Mouse (Mus musculus): ENCODE data around the gene Polr3b. TPM values are rescaled to one million over a fixed set of nuclear protein-coding genes. Genes with fewer than 3 reads are reported as not detected.

The Polr3b gene
- polyA plus RNA-seq, 1 experiment from 2014 or later, result 21.7 TPM

GRCm38 (mm10) chr10:84636656-84637055 lies 14.6 kb downstream of the Polr3b start:
- no peak overlapping the region for H3K4me3 ChIP-seq (ENCODE audit: low read length)
- no peak overlapping the region for H3K27ac ChIP-seq (ENCODE audit: low read depth, low read length)
- H3K4me2 ChIP-seq (replicated peaks; ENCODE audit: low read depth, low read length), result no peak overlapping the region
- 90% methylated on average over 10 of the region's 10 CpGs for WGBS
- no peak for ATAC-seq (ENCODE audit: low FRiP score, low TSS enrichment)
- peaks cover 71% of the 10 kb centered on the region for H3K36me3 ChIP-seq (ENCODE audit: control insufficient read depth, insufficient read depth, low read length)
- no peaks in the 10 kb centered on the region for H3K4me1 ChIP-seq (ENCODE audit: control insufficient read depth, insufficient read depth, low read length)
- H3K9ac ChIP-seq (ENCODE audit: low read depth, low read length), result no peak overlapping the region
- no peaks in the 10 kb centered on the region for H3K9me3 ChIP-seq (ENCODE audit: control insufficient read depth, low read length)
- no peaks in the 10 kb centered on the region for H3K27me3 ChIP-seq (ENCODE audit: control insufficient read depth, insufficient read depth, low read length)

- Histone ChIP-seq H3K27ac (ENCODE audit: low read depth, low read length) (no peak overlapping the region), H3K4me2 (replicated peaks; ENCODE audit: low read depth, low read length) (no peak overlapping the region), H3K4me3 (ENCODE audit: low read length) (no peak overlapping the region), H3K36me3 (ENCODE audit: control insufficient read depth, insufficient read depth, low read length) (peaks cover 57% of the 10 kb centered on the region), H3K9ac (ENCODE audit: low read depth, low read length) (no peak overlapping the region), H3K9me3 (ENCODE audit: control insufficient read depth, low read length) (no peaks in the 10 kb centered on the region), H3K4me1 (ENCODE audit: control insufficient read depth, insufficient read depth, low read length) (no peaks in the 10 kb centered on the region), H3K27me3 (ENCODE audit: control insufficient read depth, insufficient read depth, low read length) (no peaks in the 10 kb centered on the region)
- no peak for ATAC-seq (ENCODE audit: low FRiP score, low TSS enrichment)
- 89% methylated on average over 4 of the region's 4 CpGs for WGBS
Observed at GRCm38 (mm10) chr10:84638382-84638781, 16.3 kb downstream of the Polr3b start.

GRCm38 (mm10) chr10:84639525-84640287 lies 17.6 kb downstream of the Polr3b start:
- Histone ChIP-seq H3K27me3 (ENCODE audit: control insufficient read depth, insufficient read depth, low read length) (no peaks in the 10 kb centered on the region), H3K4me3 (ENCODE audit: low read length) (no peak overlapping the region), H3K9ac (ENCODE audit: low read depth, low read length) (no peak overlapping the region), H3K4me2 (replicated peaks; ENCODE audit: low read depth, low read length) (no peak overlapping the region), H3K36me3 (ENCODE audit: control insufficient read depth, insufficient read depth, low read length) (peaks cover 50% of the 10 kb centered on the region), H3K4me1 (ENCODE audit: control insufficient read depth, insufficient read depth, low read length) (no peaks in the 10 kb centered on the region), H3K9me3 (ENCODE audit: control insufficient read depth, low read length) (no peaks in the 10 kb centered on the region), H3K27ac (ENCODE audit: low read depth, low read length) (no peak overlapping the region)
- ATAC-seq (ENCODE audit: low FRiP score, low TSS enrichment), result no peak
- WGBS, result 71% methylated on average over 4 of the region's 4 CpGs

- no peaks in the 10 kb centered on the region for H3K9me3 ChIP-seq (ENCODE audit: control insufficient read depth, low read length)
- no peak overlapping the region for H3K27ac ChIP-seq (ENCODE audit: low read depth, low read length)
- H3K4me3 ChIP-seq (ENCODE audit: low read length), result no peak overlapping the region
- peaks cover 45% of the 10 kb centered on the region for H3K36me3 ChIP-seq (ENCODE audit: control insufficient read depth, insufficient read depth, low read length)
- no peaks in the 10 kb centered on the region for H3K27me3 ChIP-seq (ENCODE audit: control insufficient read depth, insufficient read depth, low read length)
- no peak overlapping the region for H3K4me2 ChIP-seq (replicated peaks; ENCODE audit: low read depth, low read length)
- ATAC-seq (ENCODE audit: low FRiP score, low TSS enrichment), result no peak
- 92% methylated on average over 7 of the region's 7 CpGs for WGBS
- H3K4me1 ChIP-seq (ENCODE audit: control insufficient read depth, insufficient read depth, low read length), result no peaks in the 10 kb centered on the region
- H3K9ac ChIP-seq (ENCODE audit: low read depth, low read length), result no peak overlapping the region
Observed at GRCm38 (mm10) chr10:84640861-84641260, 18.8 kb downstream of the Polr3b start.

- ATAC-seq (ENCODE audit: low FRiP score, low TSS enrichment), result no peak
- Histone ChIP-seq H3K36me3 (ENCODE audit: control insufficient read depth, insufficient read depth, low read length) (peaks cover 38% of the 10 kb centered on the region), H3K9ac (ENCODE audit: low read depth, low read length) (no peak overlapping the region)
Observed at GRCm38 (mm10) chr10:84641576-84641975, 19.5 kb downstream of the Polr3b start.

GRCm38 (mm10) chr10:84645940-84646339 lies 23.8 kb downstream of the Polr3b start:
- H3K9me3 ChIP-seq (ENCODE audit: control insufficient read depth, low read length), result no peaks in the 10 kb centered on the region
- no peak overlapping the region for H3K4me2 ChIP-seq (replicated peaks; ENCODE audit: low read depth, low read length)
- H3K4me3 ChIP-seq (ENCODE audit: low read length), result no peak overlapping the region
- no peaks in the 10 kb centered on the region for H3K4me1 ChIP-seq (ENCODE audit: control insufficient read depth, insufficient read depth, low read length)
- no peak overlapping the region for H3K27ac ChIP-seq (ENCODE audit: low read depth, low read length)
- ATAC-seq (ENCODE audit: low FRiP score, low TSS enrichment), result no peak
- peaks cover 24% of the 10 kb centered on the region for H3K36me3 ChIP-seq (ENCODE audit: control insufficient read depth, insufficient read depth, low read length)
- H3K9ac ChIP-seq (ENCODE audit: low read depth, low read length), result no peak overlapping the region
- WGBS, result 82% methylated on average over 8 of the region's 8 CpGs
- no peaks in the 10 kb centered on the region for H3K27me3 ChIP-seq (ENCODE audit: control insufficient read depth, insufficient read depth, low read length)

More at GRCm38 (mm10) chr10:84641576-84641975, 19.5 kb downstream of the Polr3b start:
- Histone ChIP-seq H3K27ac (ENCODE audit: low read depth, low read length) (no peak overlapping the region), H3K4me2 (replicated peaks; ENCODE audit: low read depth, low read length) (no peak overlapping the region), H3K9me3 (ENCODE audit: control insufficient read depth, low read length) (no peaks in the 10 kb centered on the region), H3K27me3 (ENCODE audit: control insufficient read depth, insufficient read depth, low read length) (no peaks in the 10 kb centered on the region), H3K4me3 (ENCODE audit: low read length) (no peak overlapping the region), H3K4me1 (ENCODE audit: control insufficient read depth, insufficient read depth, low read length) (no peaks in the 10 kb centered on the region)
- WGBS, result 86% methylated on average over 2 of the region's 2 CpGs

- no peaks in the 10 kb centered on the region for H3K9me3 ChIP-seq (ENCODE audit: control insufficient read depth, low read length)
Observed at GRCm38 (mm10) chr10:84646506-84647102, 24.5 kb downstream of the Polr3b start.

GRCm38 (mm10) chr10:84647264-84647663 lies 25.2 kb downstream of the Polr3b start:
- Histone ChIP-seq H3K9me3 (ENCODE audit: control insufficient read depth, low read length) (no peaks in the 10 kb centered on the region), H3K27me3 (ENCODE audit: control insufficient read depth, insufficient read depth, low read length) (no peaks in the 10 kb centered on the region), H3K4me3 (ENCODE audit: low read length) (no peak overlapping the region), H3K4me2 (replicated peaks; ENCODE audit: low read depth, low read length) (no peak overlapping the region), H3K27ac (ENCODE audit: low read depth, low read length) (no peak overlapping the region), H3K4me1 (ENCODE audit: control insufficient read depth, insufficient read depth, low read length) (no peaks in the 10 kb centered on the region), H3K9ac (ENCODE audit: low read depth, low read length) (no peak overlapping the region), H3K36me3 (ENCODE audit: control insufficient read depth, insufficient read depth, low read length) (peaks cover 24% of the 10 kb centered on the region)
- ATAC-seq (ENCODE audit: low FRiP score, low TSS enrichment), result no peak
- 86% methylated on average over 5 of the region's 5 CpGs for WGBS

More at GRCm38 (mm10) chr10:84646506-84647102, 24.5 kb downstream of the Polr3b start:
- H3K9ac ChIP-seq (ENCODE audit: low read depth, low read length), result no peak overlapping the region
- WGBS, result 87% methylated on average over 12 of the region's 12 CpGs
- no peak overlapping the region for H3K4me3 ChIP-seq (ENCODE audit: low read length)
- no peak for ATAC-seq (ENCODE audit: low FRiP score, low TSS enrichment)
- H3K4me2 ChIP-seq (replicated peaks; ENCODE audit: low read depth, low read length), result no peak overlapping the region
- peaks cover 24% of the 10 kb centered on the region for H3K36me3 ChIP-seq (ENCODE audit: control insufficient read depth, insufficient read depth, low read length)
- no peaks in the 10 kb centered on the region for H3K4me1 ChIP-seq (ENCODE audit: control insufficient read depth, insufficient read depth, low read length)
- no peak overlapping the region for H3K27ac ChIP-seq (ENCODE audit: low read depth, low read length)
- no peaks in the 10 kb centered on the region for H3K27me3 ChIP-seq (ENCODE audit: control insufficient read depth, insufficient read depth, low read length)

- no peak for ATAC-seq (ENCODE audit: low FRiP score, low TSS enrichment)
- WGBS, result 74% methylated on average over 4 of the region's 4 CpGs
- no peak overlapping the region for H3K4me2 ChIP-seq (replicated peaks; ENCODE audit: low read depth, low read length)
Observed at GRCm38 (mm10) chr10:84648911-84649310, 26.8 kb downstream of the Polr3b start.

More at GRCm38 (mm10) chr10:84648911-84649310, 26.8 kb downstream of the Polr3b start:
- Histone ChIP-seq H3K9me3 (ENCODE audit: control insufficient read depth, low read length) (no peaks in the 10 kb centered on the region), H3K27me3 (ENCODE audit: control insufficient read depth, insufficient read depth, low read length) (no peaks in the 10 kb centered on the region), H3K36me3 (ENCODE audit: control insufficient read depth, insufficient read depth, low read length) (peaks cover 32% of the 10 kb centered on the region), H3K4me3 (ENCODE audit: low read length) (no peak overlapping the region), H3K4me1 (ENCODE audit: control insufficient read depth, insufficient read depth, low read length) (no peaks in the 10 kb centered on the region), H3K27ac (ENCODE audit: low read depth, low read length) (no peak overlapping the region), H3K9ac (ENCODE audit: low read depth, low read length) (no peak overlapping the region)
